Mouse (Mus musculus) inflammation-experienced regulatory T-cells (primary cell): ENCODE results near the gene Defb7. TPM values are rescaled to one million over a fixed set of nuclear protein-coding genes. Genes with fewer than 3 reads are reported as not detected.

ENCODE experiments used
- polyA plus RNA-seq, 2 experiments: library from polyadenylated mRNA; unstranded; fragments of 100-300 nt; shearing (Covaris generic); gene quantifications; one replicate each; pipeline ENCODE4 v1.2.1; 2017

The Defb7 gene
- 1 to 10 TPM in 1 of 2 experiments, not detected in 1; 2.5 TPM for polyA plus RNA-seq

DNA sequence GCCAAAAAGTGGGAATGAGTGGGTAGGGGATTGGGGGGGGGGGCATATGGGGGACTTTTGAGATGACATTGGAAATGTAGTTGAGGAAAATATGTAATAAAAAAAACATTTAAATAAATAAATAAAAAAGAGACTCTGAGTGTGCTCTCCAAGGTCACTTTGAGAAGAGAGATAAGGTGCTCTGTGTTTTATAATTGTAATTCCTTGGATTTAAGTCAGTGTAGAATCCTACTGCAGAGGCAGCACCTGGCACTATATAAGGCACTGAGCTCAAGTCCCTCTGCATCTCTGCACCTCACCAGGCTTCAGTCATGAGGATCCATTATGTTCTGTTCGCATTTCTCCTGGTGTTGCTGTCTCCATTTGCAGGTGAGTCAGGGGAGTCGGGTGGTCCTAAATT, at the start of gene Defb7:
TSS of gene Defb7 (plus strand) at position 301 of the 400 bp plus-strand sequence.

Other genes with a start within 250 kb of the Defb7 start
- not detected for gene Defb5, start 247.5 kb upstream of the Defb7 start, polyA plus RNA-seq
- not detected for gene Defb3, start 201.7 kb upstream of the Defb7 start, polyA plus RNA-seq
- not detected for gene Defb8, start 47.5 kb upstream of the Defb7 start, polyA plus RNA-seq
- gene 4930467E23Rik, start 234.5 kb downstream of the Defb7 start, polyA plus RNA-seq: under 1 TPM; 0.07 to 0.45 TPM